Mouse (Mus musculus) limb, embryonic 12.5 days (tissue): ENCODE measurements around the gene Bend5. TPM values are rescaled to one million over a fixed set of nuclear protein-coding genes. Genes with fewer than 3 reads are reported as not detected.

Experiments
- ATAC-seq: fragments of 200-750 bp; cut with Nextera tagmentation; 2 replicates; pipeline ENCODE4 v1.8.0; 2017; ENCODE audit warnings: low read depth, moderate TSS enrichment; ENCODE audit not compliant: insufficient number of reproducible peaks, insufficient read depth, low FRiP score, low TSS enrichment
- H3K27ac ChIP-seq: fragments of 300-500 bp; sonication (generic); 2 replicates; pipeline ENCODE4 v1.5.1; 2016; ENCODE audit warnings: mild to moderate bottlenecking, moderate library complexity
- H3K27me3 ChIP-seq: fragments of 300-500 bp; sonication (generic); 2 replicates; pipeline ENCODE4 v1.6.1; 2016; ENCODE audit warnings: mild to moderate bottlenecking, moderate library complexity
- H3K36me3 ChIP-seq: fragments of 300-500 bp; sonication (generic); 2 replicates; pipeline ENCODE4 v1.6.1; 2016; ENCODE audit warnings: mild to moderate bottlenecking, moderate library complexity
- H3K4me1 ChIP-seq: fragments of 300-500 bp; sonication (generic); replicated peaks from 2 replicates; pipeline ENCODE4 v1.6.1; 2016
- H3K4me2 ChIP-seq: fragments of 300-500 bp; sonication (generic); 2 replicates; pipeline ENCODE4 v1.6.1; 2016; ENCODE audit warnings: mild to moderate bottlenecking, moderate library complexity
- H3K4me3 ChIP-seq: fragments of 300-500 bp; sonication (generic); replicated peaks from 2 replicates; pipeline ENCODE4 v1.5.1; 2016; ENCODE audit warnings: mild to moderate bottlenecking
- H3K9ac ChIP-seq: fragments of 300-500 bp; sonication (generic); replicated peaks from 2 replicates; pipeline ENCODE4 v1.6.1; 2016; ENCODE audit warnings: mild to moderate bottlenecking, moderate library complexity
- H3K9me3 ChIP-seq: fragments of 300-500 bp; sonication (generic); 2 replicates; pipeline ENCODE4 v1.6.1; 2016; ENCODE audit warnings: mild to moderate bottlenecking, moderate library complexity
- WGBS: fragments of 180-500 bp; shearing (Covaris S2); methylation state at CpG from one replicate; pipeline ENCODE4 v1.1.7; 2016; 5-methylcytosine and 5-hydroxymethylcytosine counted together
- polyA plus RNA-seq: library from polyadenylated mRNA; unstranded; fragments of >200 nt; fragmentation: Nextera tagmentation; extraction: Ambion mirVana; gene quantifications from 2 replicates; pipeline ENCODE4 v1.2.1, GENCODE M21; 2016

The Bend5 gene
- polyA plus RNA-seq, 1 experiment from 2014 or later, result 46.0 TPM

DNA sequence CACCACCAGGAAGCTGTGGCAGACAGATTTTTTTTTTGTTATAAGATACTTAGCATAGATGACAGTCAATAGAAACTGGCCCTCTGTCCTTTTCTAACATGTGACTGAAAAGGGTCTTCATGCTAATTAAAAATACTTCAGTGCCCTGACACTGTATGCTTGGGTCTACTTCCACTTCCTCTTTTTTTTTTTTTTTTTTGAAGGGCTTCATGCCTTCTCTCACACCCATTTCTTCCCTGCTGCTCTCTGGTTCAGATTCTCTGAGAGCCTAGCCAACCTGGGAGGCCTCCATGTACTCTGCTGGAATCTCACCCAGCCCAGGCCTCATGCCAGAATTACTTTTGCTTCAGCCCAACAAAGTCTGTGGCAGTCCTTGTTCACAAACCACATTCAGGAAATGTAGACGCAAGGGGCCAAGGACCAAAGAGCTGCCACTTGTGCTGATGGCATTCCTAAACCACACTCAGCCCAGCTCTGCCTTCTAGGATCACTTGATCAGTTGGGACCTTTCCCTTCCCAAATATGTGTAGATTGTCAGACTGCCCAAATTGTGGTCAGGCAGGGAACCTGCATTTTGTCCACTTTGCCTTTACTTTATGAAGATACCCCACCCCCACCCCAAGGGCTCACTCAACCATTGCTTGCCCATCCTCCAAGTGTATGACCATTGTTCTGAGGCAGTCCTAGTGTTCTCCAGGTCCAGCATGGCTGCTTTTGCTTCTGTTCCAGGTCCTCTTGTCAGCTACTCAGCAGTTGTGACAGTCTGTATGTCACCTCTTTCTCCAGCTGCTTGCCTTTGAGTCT is 27.8 kb downstream of the Bend5 start:
- Histone ChIP-seq H3K4me2 (no peak overlapping the region), H3K27ac (no peak overlapping the region), H3K36me3 (peaks cover 61% of the 10 kb centered on the region), H3K9ac (no peak overlapping the region), H3K9me3 (no peaks in the 10 kb centered on the region), H3K4me1 (0 out of 2 replicates have a peak, but pooled peaks cover 3% of the 10 kb centered on the region), H3K4me3 (no peak overlapping the region), H3K27me3 (no peaks in the 10 kb centered on the region)
- ATAC-seq, result no peak
- WGBS, result 88% methylated on average over 1 of the region's 1 CpGs

- no peak for ATAC-seq
- no peaks in the 10 kb centered on the region for H3K27me3 ChIP-seq
- H3K27ac ChIP-seq, result no peak overlapping the region
- H3K4me2 ChIP-seq, result no peak overlapping the region
- H3K36me3 ChIP-seq, result peaks cover 66% of the 10 kb centered on the region
- no peak overlapping the region for H3K9ac ChIP-seq
- WGBS, result 86% methylated on average over 10 of the region's 10 CpGs
- no peaks in the 10 kb centered on the region for H3K9me3 ChIP-seq
- H3K4me1 ChIP-seq, result 0 out of 2 replicates have a peak, but pooled peaks cover 3% of the 10 kb centered on the region
- no peak overlapping the region for H3K4me3 ChIP-seq
Observed at GRCm38 (mm10) chr4:111443906-111444615, 29.3 kb downstream of the Bend5 start.

GRCm38 (mm10) chr4:111444616-111445160 is 29.9 kb downstream of the Bend5 start:
- no peak for ATAC-seq
- Histone ChIP-seq H3K27ac (no peak overlapping the region), H3K36me3 (peaks cover 68% of the 10 kb centered on the region), H3K4me1 (0 out of 2 replicates have a peak, but pooled peaks cover 3% of the 10 kb centered on the region), H3K4me3 (no peak overlapping the region), H3K4me2 (no peak overlapping the region), H3K9ac (no peak overlapping the region), H3K27me3 (no peaks in the 10 kb centered on the region), H3K9me3 (no peaks in the 10 kb centered on the region)
- WGBS, result 69% methylated on average over 1 of the region's 1 CpGs

DNA sequence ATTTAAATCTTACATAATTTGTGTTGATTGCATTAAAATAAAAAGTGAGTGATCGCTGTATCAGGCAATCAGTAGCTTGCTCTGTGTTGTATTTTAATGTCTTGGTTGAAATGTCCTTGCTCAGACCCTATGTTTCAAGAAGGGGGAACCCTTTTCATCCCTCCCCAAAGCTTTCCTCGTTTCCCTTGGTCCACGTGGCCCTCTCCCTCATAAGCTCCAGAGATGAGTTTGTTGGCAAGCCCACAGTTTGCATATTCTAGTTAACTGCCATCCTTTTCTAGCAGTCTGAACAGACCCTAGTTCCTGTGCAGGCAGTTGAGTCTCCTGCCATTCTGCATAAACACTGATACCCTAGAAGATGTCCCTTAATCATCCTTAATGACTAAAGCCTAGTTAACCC is 33.1 kb downstream of the Bend5 start:
- 86% methylated on average over 3 of the region's 3 CpGs for WGBS
- Histone ChIP-seq H3K27me3 (no peaks in the 10 kb centered on the region), H3K9ac (no peak overlapping the region), H3K27ac (no peak overlapping the region), H3K4me2 (no peak overlapping the region), H3K36me3 (peaks cover 67% of the 10 kb centered on the region), H3K4me1 (no peaks in the 10 kb centered on the region), H3K9me3 (no peaks in the 10 kb centered on the region), H3K4me3 (no peak overlapping the region)
- ATAC-seq, result no peak

- WGBS, result 91% methylated on average over 4 of the region's 4 CpGs
- ATAC-seq, result no peak
- H3K36me3 ChIP-seq, result peaks cover 68% of the 10 kb centered on the region
Observed at GRCm38 (mm10) chr4:111448586-111448985, 33.8 kb downstream of the Bend5 start.

GRCm38 (mm10) chr4:111449442-111450199 is 34.8 kb downstream of the Bend5 start:
- Histone ChIP-seq H3K4me2 (no peak overlapping the region), H3K9me3 (no peaks in the 10 kb centered on the region), H3K36me3 (peaks cover 79% of the 10 kb centered on the region), H3K4me3 (no peak overlapping the region), H3K4me1 (no peaks in the 10 kb centered on the region), H3K27ac (no peak overlapping the region), H3K9ac (no peak overlapping the region), H3K27me3 (no peaks in the 10 kb centered on the region)
- WGBS, result 76% methylated on average over 7 of the region's 7 CpGs
- no peak for ATAC-seq

More at GRCm38 (mm10) chr4:111448586-111448985, 33.8 kb downstream of the Bend5 start:
- Histone ChIP-seq H3K27ac (no peak overlapping the region), H3K9ac (no peak overlapping the region), H3K4me1 (no peaks in the 10 kb centered on the region), H3K9me3 (no peaks in the 10 kb centered on the region), H3K4me3 (no peak overlapping the region), H3K4me2 (no peak overlapping the region), H3K27me3 (no peaks in the 10 kb centered on the region)

DNA sequence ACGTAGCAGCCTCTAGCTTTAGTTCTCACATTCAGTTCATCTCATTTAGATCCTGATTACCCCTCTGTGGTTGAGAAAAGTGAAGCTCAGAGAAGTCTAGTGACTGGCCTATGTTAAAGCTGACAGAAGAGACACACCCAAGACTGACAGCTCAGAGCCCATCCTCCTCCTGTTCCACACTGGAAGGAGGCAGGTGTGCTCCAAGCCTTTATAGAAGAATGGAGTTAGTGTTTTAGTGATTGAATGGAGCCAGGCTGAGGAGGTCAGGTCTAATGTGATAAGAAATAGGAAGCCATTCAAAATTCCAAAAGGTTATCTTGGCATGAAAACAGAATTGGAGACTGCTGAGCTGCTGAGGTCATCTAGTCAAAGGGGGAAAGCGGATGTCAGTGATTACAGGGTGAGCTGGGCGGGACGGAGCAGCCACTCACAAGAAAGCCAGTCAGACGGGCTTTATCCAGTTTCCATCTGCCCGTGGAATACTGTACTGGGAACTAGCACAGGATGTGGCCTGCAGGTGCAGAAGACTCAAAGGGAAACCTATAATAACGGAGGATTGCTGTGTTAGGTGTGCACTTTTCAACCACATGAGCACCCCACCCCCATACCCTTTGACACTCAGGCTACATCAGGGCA is 36.6 kb downstream of the Bend5 start:
- H3K4me2 ChIP-seq, result no peak overlapping the region
- H3K27ac ChIP-seq, result no peak overlapping the region
- H3K4me1 ChIP-seq, result no peaks in the 10 kb centered on the region
- no peak overlapping the region for H3K9ac ChIP-seq
- no peak for ATAC-seq
- peaks cover 86% of the 10 kb centered on the region for H3K36me3 ChIP-seq
- WGBS, result 79% methylated on average over 7 of the region's 7 CpGs
- no peaks in the 10 kb centered on the region for H3K27me3 ChIP-seq
- H3K9me3 ChIP-seq, result no peaks in the 10 kb centered on the region
- no peak overlapping the region for H3K4me3 ChIP-seq

- H3K36me3 ChIP-seq, result peaks cover 86% of the 10 kb centered on the region
Observed at GRCm38 (mm10) chr4:111452192-111452591, 37.4 kb downstream of the Bend5 start.

GRCm38 (mm10) chr4:111453275-111453674 is 38.5 kb downstream of the Bend5 start:
- Histone ChIP-seq H3K4me3 (no peak overlapping the region), H3K4me2 (no peak overlapping the region), H3K9ac (no peak overlapping the region), H3K36me3 (peaks cover 84% of the 10 kb centered on the region), H3K9me3 (no peaks in the 10 kb centered on the region), H3K27ac (no peak overlapping the region), H3K27me3 (no peaks in the 10 kb centered on the region), H3K4me1 (0 out of 2 replicates have a peak, but pooled peaks cover 13% of the 10 kb centered on the region)
- WGBS, result 83% methylated on average over 3 of the region's 3 CpGs
- ATAC-seq, result no peak

More at GRCm38 (mm10) chr4:111452192-111452591, 37.4 kb downstream of the Bend5 start:
- ATAC-seq, result no peak
- Histone ChIP-seq H3K4me3 (no peak overlapping the region), H3K9ac (no peak overlapping the region), H3K9me3 (no peaks in the 10 kb centered on the region), H3K27me3 (no peaks in the 10 kb centered on the region), H3K4me1 (0 out of 2 replicates have a peak, but pooled peaks cover 6% of the 10 kb centered on the region), H3K27ac (no peak overlapping the region), H3K4me2 (no peak overlapping the region)
- 93% methylated on average over 5 of the region's 5 CpGs for WGBS

DNA sequence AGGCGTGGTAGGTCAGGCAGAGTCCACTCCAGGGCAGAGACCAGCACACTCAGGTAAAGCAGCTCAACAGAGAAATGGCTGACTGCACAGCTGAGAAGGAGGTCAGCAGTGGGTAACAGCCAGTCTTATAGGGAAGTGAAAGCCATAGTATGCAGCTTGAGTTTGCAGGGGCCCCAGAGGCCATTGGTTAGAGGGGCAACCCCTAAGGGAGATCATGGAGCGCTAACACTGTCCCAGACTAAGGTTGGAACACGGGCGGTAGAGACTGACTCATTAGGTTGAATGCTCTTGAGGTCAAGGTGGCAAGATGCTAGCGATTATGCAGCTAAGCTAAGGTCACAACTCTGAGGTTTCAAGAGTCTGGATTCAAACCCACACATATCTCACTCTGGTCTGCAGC is 40.8 kb downstream of the Bend5 start:
- H3K27me3 ChIP-seq, result no peaks in the 10 kb centered on the region
- ATAC-seq, result no peak
- 87% methylated on average over 5 of the region's 5 CpGs for WGBS
- no peak overlapping the region for H3K4me3 ChIP-seq
- H3K36me3 ChIP-seq, result peaks cover 86% of the 10 kb centered on the region
- no peak overlapping the region for H3K4me2 ChIP-seq
- no peak overlapping the region for H3K9ac ChIP-seq
- 0 out of 2 replicates have a peak, but pooled peaks cover 13% of the 10 kb centered on the region for H3K4me1 ChIP-seq
- H3K27ac ChIP-seq, result no peak overlapping the region
- no peaks in the 10 kb centered on the region for H3K9me3 ChIP-seq
